Mouse (Mus musculus) ovary, postnatal 14 days (tissue): ENCODE data around the gene Trnp1.

Experiments
- DNase-seq: peaks from one replicate; pipeline ENCODE4 v3.0.0; 2022; ENCODE audit warnings: low spot score

Trnp1 gene

DNA sequence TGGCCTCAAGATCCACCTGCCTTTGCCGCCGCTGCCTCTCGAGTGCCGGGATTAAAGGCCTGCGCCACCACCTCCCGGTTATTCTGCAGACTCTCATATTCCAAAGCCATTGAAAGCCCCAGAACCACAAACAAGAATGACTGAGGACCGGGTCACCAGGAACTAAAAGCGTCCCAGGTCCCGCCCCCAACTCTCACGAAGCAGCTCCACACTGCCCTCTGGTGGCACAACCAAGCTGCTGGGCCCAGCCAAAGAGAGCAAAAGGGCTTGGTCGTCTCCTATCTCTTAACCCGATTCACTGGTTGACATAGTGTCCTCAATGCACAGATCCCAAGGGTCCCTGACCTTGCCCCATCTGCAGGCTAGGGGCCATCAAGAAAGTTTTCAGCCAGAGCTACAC lies 3.9 kb downstream of the Trnp1 start:
- peak; percentile 90 for DNase-seq

GRCm38 (mm10) chr4:133493895-133494294 lies 4.5 kb downstream of the Trnp1 start:
- no peak for DNase-seq

GRCm38 (mm10) chr4:133491800-133492199 lies 6.5 kb downstream of the Trnp1 start:
- no peak for DNase-seq

- DNase-seq = no peak
Measured at GRCm38 (mm10) chr4:133489489-133490245, 8.7 kb downstream of the Trnp1 start.

- DNase-seq = no peak
Measured at GRCm38 (mm10) chr4:133488619-133489392, 9.5 kb downstream of the Trnp1 start.

GRCm38 (mm10) chr4:133486673-133487357 lies 11.5 kb downstream of the Trnp1 start:
- DNase-seq = no peak

- DNase-seq = no peak
Measured at GRCm38 (mm10) chr4:133485691-133486425, 12.5 kb downstream of the Trnp1 start.

- no peak for DNase-seq
Measured at GRCm38 (mm10) chr4:133484266-133485025, 13.9 kb downstream of the Trnp1 start.

DNA sequence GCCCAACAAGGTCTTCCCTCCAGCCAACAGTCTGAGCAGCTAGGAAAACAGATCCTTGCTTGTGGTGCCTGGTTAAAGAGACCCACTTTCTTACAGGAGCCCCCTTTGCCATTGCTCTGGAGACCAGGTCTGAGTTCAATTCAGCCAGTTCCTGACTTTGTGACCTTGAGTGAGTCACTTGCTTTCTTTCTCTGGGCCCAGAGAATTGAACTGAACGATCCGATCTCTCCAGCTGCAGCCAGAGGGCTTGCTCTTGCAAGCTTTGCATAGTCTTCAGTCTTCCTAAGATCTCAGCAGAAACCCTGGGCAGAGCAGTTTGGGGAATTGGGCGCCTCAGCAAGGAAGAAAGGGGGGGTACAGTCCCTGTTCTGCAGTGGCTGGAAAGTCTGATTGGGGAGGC lies 15.9 kb downstream of the Trnp1 start:
- no peak for DNase-seq

DNA sequence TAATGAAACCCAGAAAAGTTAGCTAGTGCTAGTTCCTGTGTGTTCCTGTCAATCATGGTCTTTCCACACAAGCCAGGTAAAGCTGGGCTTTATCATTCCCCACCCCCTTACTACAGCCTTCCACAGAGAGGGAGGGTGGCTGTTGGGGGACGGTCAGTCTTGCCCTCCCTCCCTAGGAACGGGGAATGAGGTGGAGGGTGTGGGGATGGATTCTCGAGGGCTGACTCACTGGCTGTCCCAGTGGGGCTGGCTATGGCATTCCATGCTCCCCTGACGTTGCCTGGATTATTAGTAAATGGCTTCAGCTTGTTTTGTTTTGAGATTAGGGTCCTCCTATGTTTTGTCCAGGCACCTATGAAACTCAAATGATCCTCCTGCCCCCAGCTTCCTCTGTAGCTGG lies 16.9 kb downstream of the Trnp1 start:
- DNase-seq = no peak

DNA sequence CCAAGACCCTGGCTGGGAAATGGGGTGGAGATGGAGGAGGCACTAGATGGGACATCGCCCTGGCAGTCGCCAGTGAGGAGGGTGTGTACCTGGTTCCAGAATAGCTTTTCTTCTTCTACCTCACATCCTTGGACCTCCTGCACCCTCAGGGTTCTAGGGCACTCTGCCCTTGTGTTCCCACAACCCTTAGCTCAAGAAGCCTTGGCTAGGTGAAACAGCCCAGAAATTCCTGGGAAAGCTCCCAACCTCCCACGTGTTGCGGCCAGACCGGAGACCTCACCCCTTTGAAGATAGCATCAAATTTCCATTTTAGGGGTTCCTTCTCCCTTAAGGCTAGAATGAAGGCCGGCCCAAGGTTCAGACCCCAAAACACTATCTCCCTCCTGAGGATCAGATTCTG lies 17.6 kb downstream of the Trnp1 start:
- DNase-seq = no peak

DNA sequence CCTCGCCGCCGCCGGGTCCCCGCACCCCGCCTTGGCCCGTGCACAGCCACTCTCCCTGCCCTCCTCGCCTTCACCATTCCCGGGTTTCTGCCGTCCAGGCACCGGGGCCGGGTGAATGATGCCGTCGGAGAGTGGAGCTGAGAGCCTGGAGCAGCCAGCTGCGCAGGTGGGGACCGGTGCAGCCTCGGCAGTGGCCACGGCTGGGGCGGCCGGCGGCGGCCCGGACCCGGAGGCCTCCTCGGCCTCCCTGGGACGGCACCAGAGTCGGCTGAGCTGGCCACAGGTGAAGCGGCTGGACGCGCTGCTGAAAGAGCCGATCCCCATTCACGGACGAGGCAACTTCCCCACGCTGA lies 18.2 kb downstream of the Trnp1 start:
- DNase-seq = no peak

DNA sequence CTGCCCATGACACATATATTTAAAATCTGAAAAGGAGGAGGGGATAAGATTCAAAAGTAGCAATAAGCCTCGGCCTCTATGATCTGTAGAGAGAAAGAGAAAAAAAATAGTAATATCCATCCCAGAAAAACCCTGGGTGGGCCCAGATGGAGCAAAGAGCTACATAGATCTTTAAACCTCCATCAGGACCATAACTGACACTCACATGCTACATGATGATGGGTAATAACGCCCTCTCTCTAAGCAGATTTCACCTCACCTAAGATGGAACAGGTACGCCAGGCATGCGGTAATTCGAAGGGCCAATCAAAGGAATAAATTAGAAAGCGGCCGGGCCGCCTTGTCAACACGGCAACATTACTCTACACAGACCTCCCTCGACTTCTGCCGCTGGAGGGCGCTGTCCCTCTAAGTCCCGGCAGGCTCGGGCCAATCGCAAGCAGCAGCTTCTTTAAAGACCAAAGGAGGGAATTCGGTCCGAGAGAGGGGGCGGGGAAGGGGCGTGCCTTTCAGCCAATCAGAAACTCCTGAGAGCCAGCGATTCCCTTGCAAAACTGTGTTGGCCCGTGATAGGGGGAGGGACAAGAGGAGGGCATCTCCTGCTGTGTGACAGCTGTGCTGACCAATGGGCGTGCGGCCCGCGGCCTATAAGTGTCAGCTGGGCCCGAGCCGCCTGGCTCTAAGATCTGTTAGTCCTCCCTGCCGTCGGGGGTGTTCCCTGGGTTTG lies 18.7 kb downstream of the Trnp1 start, which contains the start of gene Tent5b:
TSS of gene Tent5b (plus strand) at position 675 of the 727 bp plus-strand sequence.
- peak; percentile 96 for DNase-seq

GRCm38 (mm10) chr4:133473833-133474232 lies 24.5 kb downstream of the Trnp1 start:
- DNase-seq = no peak

DNA sequence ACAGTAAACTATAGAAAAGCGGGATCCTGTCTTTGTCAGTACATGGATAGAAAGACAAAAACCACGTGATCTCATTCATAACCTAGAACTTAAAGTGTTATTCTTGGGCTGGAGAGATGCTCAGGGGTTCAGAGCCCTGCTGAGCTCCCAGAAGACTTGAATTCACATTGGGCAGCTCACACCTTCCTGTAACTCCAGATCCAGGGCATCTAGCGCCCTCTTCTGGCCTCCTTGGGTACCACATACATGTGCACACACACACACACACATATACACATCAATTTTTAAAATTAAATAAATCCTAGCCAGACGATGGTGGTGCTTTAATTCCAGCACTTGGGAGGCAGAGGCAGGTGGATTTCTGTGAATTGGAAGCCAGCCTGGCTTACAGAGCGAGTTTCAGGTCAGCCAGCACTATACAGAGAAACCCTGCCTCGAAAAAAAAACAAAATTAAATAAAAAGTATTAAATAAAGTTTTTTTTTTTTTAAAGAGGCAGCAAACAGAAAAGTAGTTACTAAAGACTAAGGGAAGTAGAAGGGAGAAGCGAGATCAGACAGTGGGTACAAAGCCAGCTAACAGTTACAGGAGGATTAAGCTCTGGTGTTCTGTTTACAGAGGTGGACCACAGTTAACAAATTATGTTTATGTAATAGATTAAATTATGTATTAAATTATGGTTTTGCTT lies 27.1 kb downstream of the Trnp1 start:
- no peak for DNase-seq

GRCm38 (mm10) chr4:133469122-133469521 lies 29.2 kb downstream of the Trnp1 start:
- no peak for DNase-seq

DNA sequence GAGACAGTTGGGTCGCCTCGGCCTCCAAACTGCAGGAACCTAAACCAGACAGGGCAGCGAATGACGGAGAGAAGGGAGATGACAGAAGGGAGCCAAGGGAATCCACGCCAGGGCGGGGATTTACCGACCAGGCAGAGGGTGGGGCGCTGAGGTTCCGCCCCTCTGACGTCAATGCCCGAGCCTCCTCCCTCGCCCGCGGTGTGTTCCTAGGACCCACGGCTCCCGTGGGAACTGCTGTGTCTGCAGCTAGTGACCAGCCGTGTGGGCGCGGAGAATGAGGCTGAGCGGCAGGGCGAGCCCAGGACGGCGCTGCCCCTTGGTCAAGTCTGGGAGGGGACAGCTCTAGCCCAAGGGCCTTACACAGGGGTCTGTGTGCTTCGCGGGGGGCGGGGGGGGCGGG lies 30.3 kb downstream of the Trnp1 start:
- peak; percentile 51 for DNase-seq

DNA sequence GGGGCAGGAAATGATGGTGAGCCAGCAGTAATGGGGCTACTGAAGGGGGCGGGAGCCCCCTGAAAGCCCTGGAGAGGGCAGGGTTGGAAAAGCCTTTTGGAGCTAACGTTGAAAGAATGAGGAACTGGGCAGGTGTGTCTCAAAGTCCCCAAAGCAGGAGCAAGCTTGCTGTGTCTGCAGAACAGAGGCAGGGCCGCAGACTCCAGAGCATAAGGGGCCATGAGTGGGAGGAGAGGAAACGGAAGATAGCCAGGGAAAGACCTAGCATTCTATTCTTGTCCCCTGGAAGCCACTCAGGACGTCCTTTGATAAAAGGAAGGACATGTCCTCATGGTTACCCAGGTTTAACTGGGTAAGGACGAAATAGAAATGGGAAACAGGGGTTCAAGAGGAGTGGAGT lies 35.2 kb downstream of the Trnp1 start:
- DNase-seq = no peak

GRCm38 (mm10) chr4:133461362-133461761 lies 37.0 kb downstream of the Trnp1 start:
- DNase-seq = no peak

GRCm38 (mm10) chr4:133460796-133461325 lies 37.5 kb downstream of the Trnp1 start:
- no peak for DNase-seq
